Mouse (Mus musculus): ENCODE data around the gene Klc2. TPM values are rescaled to one million over a fixed set of nuclear protein-coding genes. Genes with fewer than 3 reads are reported as not detected.
A peak's percentile ranks its signal among the peaks of the same experiment; 100 is the strongest.

Gene Klc2
- polyA plus RNA-seq, 1 experiment: 17.2 TPM

- Histone ChIP-seq H3K9me3 (no peaks in the 10 kb centered on the region), H3K4me1 (peaks cover 21% of the 10 kb centered on the region), H3K4me3 (replicated peaks) (no peak overlapping the region), H3K36me3 (replicated peaks; ENCODE audit: low read length) (peaks cover 22% of the 10 kb centered on the region), H3K27me3 (replicated peaks) (peaks cover 24% of the 10 kb centered on the region)
- TF ChIP-seq GATA1 (IDR thresholded peaks at IDR 0.05; ENCODE audit: borderline replicate concordance, low read length) (no peak), FLI1 (IDR thresholded peaks at IDR 0.05; ENCODE audit: low read length) (no peak)
Measured at GRCm38 (mm10) chr19:5129770-5130169, 11.4 kb upstream of the Klc2 start.

- no peak overlapping the region for H3K4me3 ChIP-seq (replicated peaks)
- peaks cover 56% of the 10 kb centered on the region for H3K27me3 ChIP-seq (replicated peaks)
- H3K4me1 ChIP-seq: peaks cover 12% of the 10 kb centered on the region
- TF ChIP-seq GATA1 (IDR thresholded peaks at IDR 0.05; ENCODE audit: borderline replicate concordance, low read length) (no peak), FLI1 (IDR thresholded peaks at IDR 0.05; ENCODE audit: low read length) (no peak)
- H3K36me3 ChIP-seq (replicated peaks; ENCODE audit: low read length): no peaks in the 10 kb centered on the region
- no peaks in the 10 kb centered on the region for H3K9me3 ChIP-seq
Measured at GRCm38 (mm10) chr19:5124055-5124614, 5.8 kb upstream of the Klc2 start.

GRCm38 (mm10) chr19:5123241-5123640, 4.9 kb upstream of the Klc2 start:
- no peak overlapping the region for H3K4me3 ChIP-seq (replicated peaks)

DNA sequence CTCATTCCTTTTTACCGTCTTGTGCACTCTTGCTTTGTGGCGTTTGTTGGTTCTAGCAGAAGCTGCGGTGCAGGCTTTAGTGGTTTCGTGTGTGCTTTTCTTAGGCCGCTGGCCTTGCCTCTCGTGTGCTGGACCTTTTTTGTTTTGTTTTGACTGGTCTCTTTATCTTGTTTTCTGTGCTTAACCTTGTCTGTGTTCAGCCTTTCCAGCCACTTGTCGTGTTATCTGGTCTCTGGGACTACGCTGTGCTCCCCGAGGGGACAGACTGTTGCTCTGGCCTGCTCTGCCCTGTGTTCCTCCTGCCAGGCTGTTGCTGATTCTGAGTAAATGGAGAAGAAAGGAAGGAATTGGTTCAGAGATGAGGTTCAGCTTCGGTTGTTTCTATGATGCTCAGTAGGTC, 4.1 kb upstream of the Klc2 start:
- TF ChIP-seq GATA1 (IDR thresholded peaks at IDR 0.05; ENCODE audit: borderline replicate concordance, low read length) (no peak), FLI1 (IDR thresholded peaks at IDR 0.05; ENCODE audit: low read length) (no peak)
- Histone ChIP-seq H3K4me3 (replicated peaks) (no peak overlapping the region), H3K36me3 (replicated peaks; ENCODE audit: low read length) (no peaks in the 10 kb centered on the region)

More at GRCm38 (mm10) chr19:5123241-5123640, 4.9 kb upstream of the Klc2 start:
- H3K9me3 ChIP-seq: no peaks in the 10 kb centered on the region
- H3K27me3 ChIP-seq (replicated peaks): peaks cover 60% of the 10 kb centered on the region
- TF ChIP-seq FLI1 (IDR thresholded peaks at IDR 0.05; ENCODE audit: low read length) (no peak), GATA1 (IDR thresholded peaks at IDR 0.05; ENCODE audit: borderline replicate concordance, low read length) (no peak)
- H3K4me1 ChIP-seq: peaks cover 19% of the 10 kb centered on the region
- no peaks in the 10 kb centered on the region for H3K36me3 ChIP-seq (replicated peaks; ENCODE audit: low read length)

GRCm38 (mm10) chr19:5117494-5118383, 621 bp downstream of the Klc2 start:
- no peaks in the 10 kb centered on the region for H3K9me3 ChIP-seq
- peak overlapping the region; percentile 95 for H3K4me3 ChIP-seq (replicated peaks)
- H3K4me1 ChIP-seq: peaks cover 25% of the 10 kb centered on the region
- peaks cover 7% of the 10 kb centered on the region for H3K36me3 ChIP-seq (replicated peaks; ENCODE audit: low read length)
- H3K27me3 ChIP-seq (replicated peaks): peaks cover 41% of the 10 kb centered on the region
- TF ChIP-seq GATA1 (IDR thresholded peaks at IDR 0.05; ENCODE audit: borderline replicate concordance, low read length): no peak
- no peak for TF ChIP-seq FLI1 (IDR thresholded peaks at IDR 0.05; ENCODE audit: low read length)

More for the DNA sequence above, 4.1 kb upstream of the Klc2 start:
- Histone ChIP-seq H3K27me3 (replicated peaks) (peaks cover 59% of the 10 kb centered on the region), H3K9me3 (no peaks in the 10 kb centered on the region), H3K4me1 (peaks cover 24% of the 10 kb centered on the region)

GRCm38 (mm10) chr19:5113783-5114182, 4.6 kb downstream of the Klc2 start:
- TF ChIP-seq FLI1 (IDR thresholded peaks at IDR 0.05; ENCODE audit: low read length): no peak
- TF ChIP-seq GATA1 (IDR thresholded peaks at IDR 0.05; ENCODE audit: borderline replicate concordance, low read length): no peak
- Histone ChIP-seq H3K4me3 (replicated peaks) (no peak overlapping the region), H3K9me3 (no peaks in the 10 kb centered on the region), H3K4me1 (peaks cover 24% of the 10 kb centered on the region), H3K27me3 (replicated peaks) (peaks cover 21% of the 10 kb centered on the region), H3K36me3 (replicated peaks; ENCODE audit: low read length) (peaks cover 44% of the 10 kb centered on the region)

GRCm38 (mm10) chr19:5109659-5110453, 8.5 kb downstream of the Klc2 start:
- H3K4me3 ChIP-seq (replicated peaks): no peak overlapping the region
- peaks cover 49% of the 10 kb centered on the region for H3K36me3 ChIP-seq (replicated peaks; ENCODE audit: low read length)
- H3K4me1 ChIP-seq: peaks cover 37% of the 10 kb centered on the region
- no peaks in the 10 kb centered on the region for H3K9me3 ChIP-seq
- H3K27me3 ChIP-seq (replicated peaks): peaks cover 4% of the 10 kb centered on the region
- TF ChIP-seq FLI1 (IDR thresholded peaks at IDR 0.05; ENCODE audit: low read length): no peak
- no peak for TF ChIP-seq GATA1 (IDR thresholded peaks at IDR 0.05; ENCODE audit: borderline replicate concordance, low read length)

- no peak overlapping the region for H3K4me3 ChIP-seq (replicated peaks)
- no peak for TF ChIP-seq GATA1 (IDR thresholded peaks at IDR 0.05; ENCODE audit: borderline replicate concordance, low read length)
- no peak for TF ChIP-seq FLI1 (IDR thresholded peaks at IDR 0.05; ENCODE audit: low read length)
- H3K9me3 ChIP-seq: no peaks in the 10 kb centered on the region
- H3K36me3 ChIP-seq (replicated peaks; ENCODE audit: low read length): peaks cover 57% of the 10 kb centered on the region
- peaks cover 44% of the 10 kb centered on the region for H3K4me1 ChIP-seq
- peaks cover 1% of the 10 kb centered on the region for H3K27me3 ChIP-seq (replicated peaks)
Measured at GRCm38 (mm10) chr19:5108702-5109101, 9.7 kb downstream of the Klc2 start.

- H3K4me1 ChIP-seq: peaks cover 47% of the 10 kb centered on the region
- H3K27me3 ChIP-seq (replicated peaks): peaks cover 1% of the 10 kb centered on the region
Measured at GRCm38 (mm10) chr19:5108271-5108575, 10.1 kb downstream of the Klc2 start.

More at GRCm38 (mm10) chr19:5108271-5108575, 10.1 kb downstream of the Klc2 start:
- Histone ChIP-seq H3K36me3 (replicated peaks; ENCODE audit: low read length) (peaks cover 60% of the 10 kb centered on the region), H3K9me3 (no peaks in the 10 kb centered on the region), H3K4me3 (replicated peaks) (no peak overlapping the region)
- no peak for TF ChIP-seq FLI1 (IDR thresholded peaks at IDR 0.05; ENCODE audit: low read length)
- TF ChIP-seq GATA1 (IDR thresholded peaks at IDR 0.05; ENCODE audit: borderline replicate concordance, low read length): no peak

All from megakaryocyte, embryonic 14.5 days (primary cell).